Mouse (Mus musculus): ENCODE results near the gene Zfp827.

Gene Zfp827

DNA sequence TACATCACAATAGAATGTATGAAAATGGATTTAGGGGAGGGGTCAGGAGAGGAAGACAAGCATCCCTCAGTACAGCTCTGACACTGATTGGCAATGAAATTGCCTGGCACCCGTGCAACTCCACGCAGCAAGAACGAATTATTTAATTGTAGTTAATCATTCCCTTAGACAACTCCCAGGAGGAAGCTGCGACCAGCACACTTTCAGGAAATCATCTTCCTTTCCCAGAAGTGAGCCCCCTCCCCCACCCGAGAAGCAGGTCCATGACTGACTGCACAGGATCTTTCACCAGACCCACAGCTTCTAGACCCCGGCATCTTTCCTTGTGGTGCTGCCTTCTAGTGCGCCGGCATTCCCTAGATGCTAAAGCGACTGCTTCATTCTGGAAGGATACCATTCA lies 183.4 kb downstream of the Zfp827 start:
- in situ Hi-C loops (cut with MboI, MseI): no loop called here

DNA sequence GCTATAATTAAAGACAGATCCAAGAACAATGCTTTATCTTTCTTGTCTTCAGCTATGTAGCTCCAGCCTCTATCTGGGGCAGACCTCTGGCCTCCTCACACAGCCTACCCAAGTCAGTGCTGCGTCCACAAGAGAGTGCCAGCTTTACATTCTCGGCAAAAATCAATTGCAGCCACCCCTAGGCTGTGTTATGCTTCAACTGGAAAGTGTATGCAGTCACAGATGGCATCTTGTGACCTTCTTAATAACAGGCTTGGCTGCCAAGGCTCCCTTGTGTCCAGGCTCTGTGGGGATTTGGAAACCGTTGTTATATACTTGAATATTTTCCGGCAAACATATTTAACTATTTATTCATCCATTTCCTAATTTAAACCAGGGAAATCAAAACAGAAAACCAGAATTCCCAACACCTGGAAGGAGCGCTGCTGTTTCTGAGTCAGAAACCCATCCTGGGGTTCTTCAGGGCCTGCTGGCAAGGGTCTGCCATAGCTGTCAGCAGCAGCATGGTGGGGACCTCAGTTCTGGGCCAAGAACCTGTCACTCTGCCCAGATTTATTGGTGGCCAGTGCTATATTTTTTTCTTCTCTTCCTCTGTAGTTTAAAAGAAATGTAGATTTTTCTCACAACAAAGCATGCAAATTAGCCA lies 194.0 kb downstream of the Zfp827 start:
- in situ Hi-C loops (cut with MboI, MseI): no loop called here

DNA sequence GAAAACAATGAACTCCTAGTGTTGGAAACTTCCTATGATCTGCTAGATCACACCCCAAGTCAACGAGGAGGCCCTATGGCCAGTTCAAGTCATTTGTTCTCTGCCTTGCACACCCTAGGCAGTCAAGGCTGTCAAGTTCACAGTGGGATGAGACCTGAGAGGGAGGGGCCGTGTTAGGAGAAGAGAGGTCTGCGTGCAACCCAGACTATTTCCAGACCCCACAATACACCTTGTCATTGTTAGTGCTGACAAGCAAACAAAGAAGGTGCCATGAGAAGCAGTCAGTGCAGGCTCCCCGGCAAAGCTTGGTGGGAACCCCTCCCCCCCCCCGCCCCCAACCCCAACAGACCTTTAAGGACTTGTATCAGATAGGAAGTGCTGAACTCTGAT lies 194.5 kb downstream of the Zfp827 start:
- in situ Hi-C loops (cut with MboI, MseI): no loop called here

DNA sequence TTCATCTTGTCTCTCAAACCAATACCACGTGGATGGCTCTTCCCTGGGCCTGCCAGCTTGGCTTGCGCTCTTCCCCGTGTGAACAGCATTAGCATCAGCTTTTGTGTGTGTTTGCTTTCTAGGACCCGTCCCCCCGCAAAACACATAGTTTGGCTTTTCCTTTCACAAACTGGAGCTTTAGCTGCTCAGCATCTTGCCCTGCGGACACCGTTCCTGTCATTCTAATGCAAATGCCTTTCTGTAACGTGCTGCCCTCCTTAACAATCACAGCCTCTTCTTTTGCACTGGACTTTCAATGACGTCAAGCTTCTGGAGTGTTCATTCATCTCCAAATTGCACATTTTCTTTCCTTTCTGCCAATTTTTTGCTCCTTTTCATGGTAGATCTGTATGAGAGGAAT lies 196.1 kb downstream of the Zfp827 start:
- in situ Hi-C loops (cut with MboI, MseI): no loop called here

GRCm38 (mm10) chr8:79225586-79225985 lies 197.3 kb downstream of the Zfp827 start:
- in situ Hi-C loops (cut with MboI, MseI): no loop called here

DNA sequence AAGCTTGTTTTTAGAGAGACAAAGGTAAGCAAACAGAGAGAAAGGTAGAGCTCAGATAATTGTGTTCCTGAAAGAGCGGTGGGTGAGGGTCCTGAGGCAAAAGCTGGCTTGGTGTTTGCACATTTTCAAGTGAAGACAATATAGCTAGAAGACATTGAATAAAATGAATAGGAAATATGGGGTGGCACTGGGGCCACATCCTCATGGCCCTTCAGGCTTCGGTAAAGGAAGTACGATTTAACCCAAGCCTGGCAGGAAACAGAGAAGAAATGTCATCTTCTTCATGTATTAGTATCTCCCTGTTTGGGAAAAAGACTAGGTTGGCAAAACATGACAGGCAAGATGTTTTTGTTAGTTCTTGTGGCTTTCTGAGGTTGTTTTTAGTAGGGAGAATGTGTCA lies 197.8 kb downstream of the Zfp827 start:
- in situ Hi-C loops (cut with MboI, MseI): no loop called here

DNA sequence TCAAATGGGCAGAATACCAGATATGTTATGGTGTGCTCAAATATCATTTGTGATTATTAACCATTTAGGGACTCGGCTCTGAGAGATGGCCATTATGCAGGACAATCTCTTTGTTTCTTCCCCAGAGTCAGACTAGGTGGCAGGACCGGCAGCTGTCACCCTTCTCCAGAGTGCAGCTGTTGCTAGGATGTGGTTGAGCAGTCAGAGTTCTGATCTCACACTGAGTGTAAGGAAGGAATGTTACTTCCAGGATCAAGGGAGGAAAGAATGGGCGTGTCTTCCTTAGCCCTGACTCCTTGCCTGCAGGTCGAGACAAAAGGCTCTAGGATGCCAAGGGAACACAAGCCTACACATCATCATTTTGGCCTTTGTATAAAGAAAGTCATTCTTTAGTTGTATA lies 199.0 kb downstream of the Zfp827 start:
- in situ Hi-C loops (cut with MboI, MseI): no loop called here

- in situ Hi-C loops (cut with MboI, MseI): no loop called here
Observed at GRCm38 (mm10) chr8:79227916-79228315, 199.7 kb downstream of the Zfp827 start.

- in situ Hi-C loops (cut with MboI, MseI): no loop called here
Observed at GRCm38 (mm10) chr8:79229266-79229888, 201.1 kb downstream of the Zfp827 start.

DNA sequence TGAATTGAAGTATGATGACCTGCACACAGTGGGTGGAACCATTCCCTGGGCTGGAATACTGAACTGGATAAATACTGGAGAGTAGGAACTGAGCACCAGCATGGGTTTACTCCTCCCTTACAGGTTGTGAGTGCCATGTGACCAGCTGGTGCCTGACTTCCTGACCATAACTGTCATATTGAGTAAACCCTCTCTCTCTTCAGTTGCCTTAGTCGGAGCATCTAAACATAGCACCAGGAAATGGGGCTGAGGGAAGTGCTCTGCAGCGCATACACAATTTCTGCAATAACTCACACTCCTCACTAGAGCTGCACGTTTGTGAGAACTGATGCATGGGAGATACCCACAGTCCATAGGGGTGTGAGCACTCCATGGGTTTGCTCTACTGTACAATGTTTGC lies 211.1 kb downstream of the Zfp827 start:
- in situ Hi-C loops (cut with MboI, MseI): no loop called here

DNA sequence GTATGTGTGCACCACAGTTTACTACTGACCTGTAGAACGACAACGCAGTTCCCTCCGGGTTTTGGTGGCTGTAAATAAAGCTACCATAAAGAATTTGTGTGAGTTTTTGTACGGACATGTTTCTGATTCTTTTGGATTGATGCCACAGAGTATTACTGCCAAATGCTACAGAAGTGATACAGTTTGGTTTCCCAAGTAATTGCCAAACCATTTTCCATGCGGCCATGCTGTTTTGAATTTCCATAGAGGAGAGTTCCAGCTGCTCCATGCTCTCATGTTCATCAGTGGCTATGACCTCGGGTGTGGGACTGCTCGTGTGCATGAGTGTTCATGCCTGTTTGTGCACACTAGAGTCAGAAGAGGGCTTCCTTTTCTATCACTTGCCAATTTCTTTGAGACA lies 211.8 kb downstream of the Zfp827 start:
- in situ Hi-C loops (cut with MboI, MseI): no loop called here
